Mouse (Mus musculus) frontal cortex, postnatal 25 days (tissue): Measurements from ENCODE around the gene Klc4.

ENCODE experiments used
- DNase-seq, 2 experiments: peaks; one replicate each; pipeline ENCODE4 v3.0.0; 2022; ENCODE audit warnings: low spot score in 2 of 2

Gene Klc4

GRCm38 (mm10) chr17:46621324-46621723 is 24.5 kb downstream of the Klc4 start:
- DNase-seq: no peak

- no peak for DNase-seq
Measured at GRCm38 (mm10) chr17:46619683-46620357, 26.0 kb downstream of the Klc4 start.

- DNase-seq: no peak
Measured at GRCm38 (mm10) chr17:46618769-46619682, 26.8 kb downstream of the Klc4 start.

DNA sequence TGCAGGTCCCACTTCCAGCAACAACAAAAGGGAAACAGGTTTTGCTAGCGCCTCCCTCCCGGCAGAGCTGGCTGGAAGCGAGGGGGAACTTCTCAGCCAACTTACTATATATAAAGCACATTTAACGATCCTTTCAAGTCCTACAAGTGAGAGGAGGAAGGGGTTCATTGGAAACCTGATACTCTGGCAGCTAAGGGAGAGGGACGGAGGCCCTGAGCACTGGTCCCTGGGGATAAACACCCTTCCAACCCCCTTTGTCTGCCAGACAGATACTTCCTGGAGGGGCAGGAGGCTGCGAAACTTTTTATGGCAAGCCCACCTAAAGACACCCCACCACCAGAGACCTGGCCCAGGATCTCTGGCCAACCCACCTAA is 27.4 kb downstream of the Klc4 start:
- DNase-seq: no peak

GRCm38 (mm10) chr17:46617799-46618198 is 28.0 kb downstream of the Klc4 start:
- DNase-seq: no peak

DNA sequence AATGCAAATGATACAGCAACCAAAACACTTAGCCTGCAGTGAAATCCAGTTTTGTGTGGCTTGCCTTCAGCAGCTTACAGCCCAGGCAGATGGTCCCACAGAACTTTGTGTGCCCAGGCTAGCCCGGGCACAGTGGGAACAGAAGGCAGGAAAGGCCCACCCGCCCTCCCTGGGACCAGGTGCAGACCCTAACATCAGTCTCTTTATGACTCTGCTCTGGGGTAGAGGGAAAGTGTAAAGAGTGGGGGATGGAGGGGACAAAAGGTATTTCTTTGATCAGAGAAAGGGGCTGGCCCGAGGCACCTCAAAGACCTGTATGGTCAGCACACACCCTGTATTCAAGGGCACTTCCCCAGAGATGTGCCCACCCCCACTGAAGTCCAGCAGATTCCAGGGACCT is 32.6 kb downstream of the Klc4 start:
- DNase-seq: no peak

DNA sequence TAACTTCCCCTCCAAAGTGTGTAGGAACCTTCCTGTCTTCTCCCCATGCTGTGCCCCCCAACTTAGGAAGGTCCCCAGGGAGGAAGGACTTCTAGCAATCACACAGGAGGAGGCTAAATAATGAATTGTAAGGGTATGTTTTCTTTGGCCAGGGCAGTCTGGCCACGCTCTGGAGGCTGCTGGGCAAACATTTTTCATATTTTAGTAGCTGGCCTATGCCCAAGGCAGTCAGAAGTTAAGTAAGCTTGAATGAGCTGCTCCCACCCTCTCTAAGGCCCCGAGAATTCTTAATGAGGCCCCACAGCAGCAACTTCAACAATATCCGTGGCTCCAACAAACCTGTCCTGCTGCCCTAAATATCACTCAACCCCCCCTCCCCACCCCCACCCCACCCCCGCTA is 33.0 kb downstream of the Klc4 start:
- no peak for DNase-seq

- no peak for DNase-seq
Measured at GRCm38 (mm10) chr17:46612189-46612588, 33.6 kb downstream of the Klc4 start.

GRCm38 (mm10) chr17:46611316-46611715 is 34.5 kb downstream of the Klc4 start:
- DNase-seq: no peak

- no peak for DNase-seq
Measured at GRCm38 (mm10) chr17:46609721-46610514, 35.9 kb downstream of the Klc4 start.

- no peak for DNase-seq
Measured at GRCm38 (mm10) chr17:46605987-46606386, 39.8 kb downstream of the Klc4 start.

DNA sequence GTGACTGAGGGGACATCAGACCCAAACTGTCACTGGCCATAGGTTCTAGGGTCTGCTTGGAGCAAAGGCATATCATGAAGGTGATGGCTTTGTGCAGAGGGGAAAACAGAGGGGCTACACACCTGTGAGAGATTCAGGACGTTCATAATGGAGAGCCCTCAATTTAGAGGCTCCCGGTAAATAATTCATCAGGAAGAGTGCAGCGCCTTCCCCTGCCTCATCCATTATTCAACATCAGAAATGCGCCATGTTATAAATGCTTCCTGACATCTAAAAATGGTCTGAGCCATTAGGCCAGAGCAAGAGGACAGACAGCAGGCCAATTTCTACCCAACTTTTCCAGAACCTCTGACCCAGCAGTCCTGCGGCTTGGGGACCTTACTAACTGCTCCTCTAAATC is 40.7 kb downstream of the Klc4 start:
- DNase-seq: no peak

DNA sequence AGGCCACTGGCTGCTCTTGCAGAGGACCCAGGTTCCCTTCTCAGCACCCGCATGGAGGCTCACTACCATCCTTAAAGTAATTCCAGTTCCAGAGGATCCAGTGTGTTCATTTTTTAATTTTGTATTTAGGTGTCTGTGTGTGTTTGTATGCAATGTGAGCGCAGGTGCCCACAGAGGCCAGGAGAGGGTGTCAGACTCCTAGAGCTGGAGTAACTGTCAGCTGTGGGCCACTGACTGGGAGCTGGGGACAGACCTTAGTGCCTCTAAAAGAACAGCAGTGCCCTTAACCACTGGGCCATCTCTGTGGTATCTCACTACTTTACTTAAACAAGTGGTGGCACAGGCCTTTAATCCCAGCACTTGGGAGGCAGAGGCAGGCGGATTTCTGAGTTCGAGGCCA is 42.6 kb downstream of the Klc4 start:
- DNase-seq: no peak

DNA sequence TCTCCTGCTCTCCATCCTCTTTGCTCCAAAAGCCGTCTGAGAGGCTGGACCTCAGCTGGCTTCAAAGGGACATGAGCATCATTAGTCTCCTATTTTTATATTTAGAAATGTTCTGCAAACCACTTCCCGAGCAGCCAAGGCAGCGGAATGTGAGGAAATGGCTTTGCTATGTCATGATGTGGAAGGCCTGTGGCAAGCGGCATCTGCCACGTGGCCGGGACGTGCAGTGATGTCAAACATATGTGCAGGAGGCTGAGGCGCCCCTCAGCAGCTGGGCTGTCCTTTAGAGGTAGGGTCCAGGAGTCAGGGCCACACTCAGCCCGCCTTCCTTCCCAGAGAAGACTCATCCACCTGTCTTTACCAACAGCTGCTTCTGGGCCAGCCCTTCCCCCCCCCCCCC is 43.6 kb downstream of the Klc4 start:
- DNase-seq: no peak

DNA sequence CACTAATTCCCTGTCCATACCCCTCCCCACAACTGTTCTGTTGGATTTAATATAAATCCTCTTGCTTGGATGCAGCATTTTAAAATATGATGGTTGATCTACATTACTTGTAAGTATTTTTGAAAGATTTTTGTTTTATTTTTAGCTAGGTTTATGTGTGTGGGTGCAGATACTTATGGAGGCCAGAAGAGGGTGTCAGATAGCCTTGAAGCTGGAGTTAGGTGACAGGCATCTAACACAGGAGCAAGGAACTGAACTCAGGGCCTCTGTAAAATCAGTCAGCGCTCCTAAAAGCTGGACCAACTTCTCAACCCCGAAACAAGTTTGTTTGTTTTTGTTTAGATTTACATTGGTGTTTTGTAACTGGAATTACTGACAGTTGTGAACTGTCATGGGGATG is 45.3 kb downstream of the Klc4 start:
- DNase-seq: no peak

- no peak for DNase-seq
Measured at GRCm38 (mm10) chr17:46598963-46599362, 46.9 kb downstream of the Klc4 start.

- DNase-seq: no peak
Measured at GRCm38 (mm10) chr17:46597956-46598355, 47.9 kb downstream of the Klc4 start.

- no peak for DNase-seq
Measured at GRCm38 (mm10) chr17:46595336-46595735, 50.5 kb downstream of the Klc4 start.

GRCm38 (mm10) chr17:46594606-46595005 is 51.2 kb downstream of the Klc4 start:
- DNase-seq: no peak

GRCm38 (mm10) chr17:46593124-46593523 is 52.7 kb downstream of the Klc4 start:
- no peak for DNase-seq

DNA sequence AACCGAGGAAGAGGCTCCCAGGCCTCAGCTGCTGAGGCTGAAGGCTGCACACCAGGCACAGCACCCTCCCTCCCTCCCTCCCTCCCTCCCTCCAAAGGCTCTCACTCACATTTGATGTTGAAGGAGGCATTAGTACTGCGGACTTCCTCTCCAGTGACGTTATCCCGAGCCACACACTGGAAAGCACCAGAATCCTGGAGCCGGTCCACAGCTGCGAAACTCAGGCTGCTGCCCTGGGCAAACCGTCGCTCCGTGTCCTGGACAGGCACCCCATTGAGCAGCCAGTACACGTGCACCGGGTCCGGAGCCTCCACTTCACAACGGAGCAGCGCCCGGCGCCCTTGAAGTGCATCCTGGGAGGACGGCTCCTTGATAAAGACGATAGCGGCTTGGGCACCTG is 54.4 kb downstream of the Klc4 start:
- DNase-seq: no peak

- DNase-seq: no peak
Measured at GRCm38 (mm10) chr17:46590439-46590838, 55.4 kb downstream of the Klc4 start.
